Mouse (Mus musculus): Measurements from ENCODE around the gene Sugp1.
A peak's percentile ranks its signal among the peaks of the same experiment; 100 is the strongest.
"Not testable (repeated sequence)": the region's sequence is repeated elsewhere in the genome, so short reads cannot be mapped to it uniquely, and the experiment has no call there.

The Sugp1 gene

GRCm38 (mm10) chr8:70042583-70043455 is at the start of gene Sugp1, which contains the start of gene Mau2:
Gene Sugp1 (plus strand): TSS chr8:70042813.
Gene Mau2 (minus strand): TSS chr8:70042734.
- DNase-seq (ENCODE audit: low spot score) = peak; percentile 83

GRCm38 (mm10) chr8:69995422-69995775 is 47.2 kb upstream of the Sugp1 start:
- DNase-seq (ENCODE audit: low spot score) = no peak

- peak; percentile 99 for DNase-seq (ENCODE audit: low spot score)
These were observed 46.6 kb upstream of the Sugp1 start, which contains the start of gene Gatad2a for GRCm38 (mm10) chr8:69995776-69996588. Gene Gatad2a (minus strand): TSS chr8:69996384.

GRCm38 (mm10) chr8:69996589-69997285 is 45.9 kb upstream of the Sugp1 start:
- DNase-seq (ENCODE audit: low spot score) = no peak

GRCm38 (mm10) chr8:69998706-69999105 is 43.9 kb upstream of the Sugp1 start:
- DNase-seq (ENCODE audit: low spot score) = no peak

- no peak for DNase-seq (ENCODE audit: low spot score)
These were observed 43.4 kb upstream of the Sugp1 start for GRCm38 (mm10) chr8:69999236-69999635.

- no peak for DNase-seq (ENCODE audit: low spot score)
These were observed 42.4 kb upstream of the Sugp1 start for GRCm38 (mm10) chr8:70000226-70000625.

GRCm38 (mm10) chr8:70001176-70001891 is 41.3 kb upstream of the Sugp1 start:
- peak; percentile 4 for DNase-seq (ENCODE audit: low spot score)

- DNase-seq (ENCODE audit: low spot score) = not testable (repeated sequence)
These were observed 40.8 kb upstream of the Sugp1 start for GRCm38 (mm10) chr8:70001892-70002191.

- no peak for DNase-seq (ENCODE audit: low spot score)
These were observed 39.4 kb upstream of the Sugp1 start for GRCm38 (mm10) chr8:70003204-70003657.

GRCm38 (mm10) chr8:70004345-70004744 is 38.3 kb upstream of the Sugp1 start:
- DNase-seq (ENCODE audit: low spot score) = no peak

GRCm38 (mm10) chr8:70005178-70005577 is 37.4 kb upstream of the Sugp1 start:
- DNase-seq (ENCODE audit: low spot score) = no peak

GRCm38 (mm10) chr8:70010796-70011195 is 31.8 kb upstream of the Sugp1 start:
- DNase-seq (ENCODE audit: low spot score) = not testable (repeated sequence)

- no peak for DNase-seq (ENCODE audit: low spot score)
These were observed 30.3 kb upstream of the Sugp1 start for GRCm38 (mm10) chr8:70012350-70012749.

- DNase-seq (ENCODE audit: low spot score) = no peak
These were observed 29.9 kb upstream of the Sugp1 start for GRCm38 (mm10) chr8:70012763-70013162.

GRCm38 (mm10) chr8:70015017-70015416 is 27.6 kb upstream of the Sugp1 start:
- no peak for DNase-seq (ENCODE audit: low spot score)

- no peak for DNase-seq (ENCODE audit: low spot score)
These were observed 19.0 kb upstream of the Sugp1 start for GRCm38 (mm10) chr8:70023596-70023995.

GRCm38 (mm10) chr8:70026151-70026550 is 16.5 kb upstream of the Sugp1 start:
- no peak for DNase-seq (ENCODE audit: low spot score)

GRCm38 (mm10) chr8:70030255-70030654 is 12.4 kb upstream of the Sugp1 start:
- no peak for DNase-seq (ENCODE audit: low spot score)

GRCm38 (mm10) chr8:70037994-70038393 is 4.6 kb upstream of the Sugp1 start:
- DNase-seq (ENCODE audit: low spot score) = no peak

GRCm38 (mm10) chr8:70041885-70042546 is 597 bp upstream of the Sugp1 start:
- no peak for DNase-seq (ENCODE audit: low spot score)

Data from ovary, postnatal 10 days (tissue).